Mouse (Mus musculus) cortical plate, adult 2 months (tissue): ENCODE results near the gene N4bp2.
"Not testable (repeated sequence)": the region's sequence is repeated elsewhere in the genome, so short reads cannot be mapped to it uniquely, and the experiment has no call there.

ENCODE experiments used
- CTCF ChIP-seq: fragments of 200-500 bp; IDR thresholded peaks from 2 replicates; pipeline ENCODE4 v1.5.1; 2011; ENCODE audit warnings: mild to moderate bottlenecking, control low read depth, low read length; ENCODE audit not compliant: insufficient read depth; ENCODE audit errors: extremely low read depth
- POLR2A ChIP-seq: fragments of 200-500 bp; IDR thresholded peaks from 2 replicates; pipeline ENCODE4 v1.6.1; 2011; ENCODE audit warnings: mild to moderate bottlenecking, low read length, control low read depth; ENCODE audit not compliant: insufficient read depth; ENCODE audit errors: extremely low read depth

DNA sequence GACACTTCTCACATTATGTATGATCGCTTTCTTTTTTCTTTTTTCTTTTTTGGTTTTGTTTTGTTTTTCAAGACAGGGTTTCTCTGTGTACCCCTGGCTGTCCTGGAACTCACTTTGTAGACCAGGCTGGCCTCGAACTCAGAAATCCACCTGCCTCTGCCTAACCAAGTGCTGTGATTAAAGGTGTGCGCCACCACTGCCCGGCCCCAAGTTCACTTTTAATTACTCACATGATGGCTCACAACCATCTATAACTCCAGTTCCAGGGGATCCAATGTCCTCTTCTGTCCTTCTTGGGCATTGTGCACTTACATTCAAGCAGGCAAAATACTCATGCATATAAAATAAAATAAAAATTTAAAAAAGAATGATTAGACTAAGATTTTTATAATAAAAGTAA lies 15.7 kb downstream of the N4bp2 start:
- not testable (repeated sequence) for TF ChIP-seq POLR2A, CTCF
